Mouse (Mus musculus) liver, adult 2 months (tissue): ENCODE results near the gene Mgp.

Source experiments
- CTCF ChIP-seq: fragments of 200-500 bp; IDR thresholded peaks from 2 replicates; pipeline ENCODE4 v1.5.1; 2011; ENCODE audit warnings: low read depth, low read length, control low read depth
- POLR2A ChIP-seq: fragments of 200-500 bp; IDR thresholded peaks from 2 replicates; pipeline ENCODE4 v1.6.1; 2011; ENCODE audit warnings: low read length, control low read depth; ENCODE audit not compliant: insufficient read depth; ENCODE audit errors: extremely low read depth

DNA sequence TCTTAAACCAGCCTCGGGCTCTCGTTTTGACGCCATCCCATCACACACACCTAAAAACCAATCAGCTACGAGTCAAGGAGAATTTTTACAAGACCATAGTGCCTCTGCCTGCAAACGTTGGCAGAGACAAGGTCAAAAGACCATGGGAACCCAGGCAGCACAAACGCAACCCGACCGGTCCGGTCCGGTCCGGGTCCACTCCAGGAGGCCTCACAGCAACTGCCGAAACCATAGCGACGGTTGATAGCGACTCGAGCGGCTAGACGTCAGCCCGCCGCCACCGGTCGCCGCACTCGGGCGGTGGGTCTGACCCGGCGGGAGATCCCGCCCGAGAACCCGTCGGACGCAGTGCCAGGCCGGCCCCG is 48.1 kb downstream of the Mgp start, which contains the start of gene BC049715:
- TF ChIP-seq POLR2A = no peak
- TF ChIP-seq CTCF = no peak
